Mouse (Mus musculus) erythroblast, embryonic 14.5 days (primary cell): ENCODE data around the gene Wfdc13. TPM values are rescaled to one million over a fixed set of nuclear protein-coding genes. Genes with fewer than 3 reads are reported as not detected.

ENCODE experiments used
- H3K27me3 ChIP-seq: 2 replicates; pipeline ENCODE4 v1.6.1; 2012; ENCODE audit warnings: inconsistent platforms; ENCODE audit not compliant: control insufficient read depth
- H3K36me3 ChIP-seq: 2 replicates; pipeline ENCODE4 v1.6.1; 2012; ENCODE audit warnings: mild to moderate bottlenecking, inconsistent platforms; ENCODE audit not compliant: control insufficient read depth
- H3K4me1 ChIP-seq: 2 replicates; pipeline ENCODE4 v1.6.1; 2012; ENCODE audit warnings: inconsistent platforms; ENCODE audit not compliant: control insufficient read depth
- H3K4me3 ChIP-seq: replicated peaks from 2 replicates; pipeline ENCODE3; 2012; ENCODE audit warnings: moderate library complexity, mild to moderate bottlenecking, inconsistent platforms
- H3K9me3 ChIP-seq: 2 replicates; pipeline ENCODE4 v1.6.1; 2012; ENCODE audit warnings: low read length, inconsistent platforms, mixed read lengths; ENCODE audit not compliant: control insufficient read depth
- GATA1 ChIP-seq: IDR thresholded peaks from 2 replicates; pipeline ENCODE4 v1.6.1; 2012; ENCODE audit warnings: low read length, inconsistent platforms, mixed read lengths
- TAL1 ChIP-seq: IDR thresholded peaks from 3 replicates; pipeline ENCODE4 v1.6.1; 2012; ENCODE audit warnings: low read length, inconsistent platforms, mixed read lengths
- polyA plus RNA-seq: library from polyadenylated mRNA; stranded (reverse); fragments of >175 nt; gene quantifications from 2 replicates; pipeline ENCODE4 v1.2.3, GENCODE M21; 2012

The Wfdc13 gene
- polyA plus RNA-seq, 1 experiment = not detected

GRCm38 (mm10) chr2:164735446-164735845 lies 50.5 kb downstream of the Wfdc13 start:
- Histone ChIP-seq H3K36me3 (no peaks in the 10 kb centered on the region), H3K4me3 (no peak overlapping the region), H3K4me1 (peaks cover 1% of the 10 kb centered on the region), H3K27me3 (peaks cover 43% of the 10 kb centered on the region), H3K9me3 (no peaks in the 10 kb centered on the region)
- TF ChIP-seq TAL1 = no peak
- TF ChIP-seq GATA1 = no peak

Other genes with a start within 250 kb of the Wfdc13 start
- 0.03 TPM in 1 of 2 replicates, not detected in the other for gene Sdc4, start 241.2 kb upstream of the Wfdc13 start, polyA plus RNA-seq
- gene Sys1, start 228.1 kb upstream of the Wfdc13 start, polyA plus RNA-seq = 7.9 and 10.3 TPM in 2 replicates
- gene Gm20458, start 224.1 kb upstream of the Wfdc13 start, polyA plus RNA-seq = not detected in 2 replicates
- gene Trp53tg5, start 211.4 kb upstream of the Wfdc13 start, polyA plus RNA-seq = not detected in 2 replicates
- 0.09 and 0.11 TPM in 2 replicates for gene Dbndd2, start 199.0 kb upstream of the Wfdc13 start, polyA plus RNA-seq
- 12.7 and 13.8 TPM in 2 replicates for gene Pigt, start 187.6 kb upstream of the Wfdc13 start, polyA plus RNA-seq
- gene Wfdc2, start 122.7 kb upstream of the Wfdc13 start, polyA plus RNA-seq = not detected in 2 replicates
- not detected in 2 replicates for gene Spint3, start 111.6 kb upstream of the Wfdc13 start, polyA plus RNA-seq
- not detected in 2 replicates for gene Wfdc6a, start 99.7 kb upstream of the Wfdc13 start, polyA plus RNA-seq
- not detected in 2 replicates for gene Eppin, start 91.5 kb upstream of the Wfdc13 start, polyA plus RNA-seq
- gene Wfdc6b, start 71.6 kb upstream of the Wfdc13 start, polyA plus RNA-seq = not detected in 2 replicates
- not detected in 2 replicates for gene Wfdc8, start 71.5 kb upstream of the Wfdc13 start, polyA plus RNA-seq
- 0.05 TPM in 1 of 2 replicates, not detected in the other for gene Wfdc16, start 46.3 kb upstream of the Wfdc13 start, polyA plus RNA-seq
- gene Wfdc10, start 29.1 kb upstream of the Wfdc13 start, polyA plus RNA-seq = not detected in 2 replicates
- not detected in 2 replicates for gene Wfdc9, start 28.5 kb upstream of the Wfdc13 start, polyA plus RNA-seq
- gene Wfdc11, start 11.0 kb upstream of the Wfdc13 start, polyA plus RNA-seq = not detected in 2 replicates
- not detected in 2 replicates for gene Spint4, start 13.4 kb downstream of the Wfdc13 start, polyA plus RNA-seq
- gene Spint5, start 30.2 kb downstream of the Wfdc13 start, polyA plus RNA-seq = not detected in 2 replicates
- 0.04 and 0.07 TPM in 2 replicates for gene Wfdc3, start 60.8 kb downstream of the Wfdc13 start, polyA plus RNA-seq
- gene Dnttip1, start 60.9 kb downstream of the Wfdc13 start, polyA plus RNA-seq = 16.3 and 17.4 TPM in 2 replicates
- gene Ube2c, start 84.8 kb downstream of the Wfdc13 start, polyA plus RNA-seq = 158 and 179 TPM in 2 replicates
- not detected in 2 replicates for gene Tnnc2, start 94.9 kb downstream of the Wfdc13 start, polyA plus RNA-seq
- 1.5 and 2.4 TPM in 2 replicates for gene Snx21, start 100.7 kb downstream of the Wfdc13 start, polyA plus RNA-seq
- gene Acot8, start 119.8 kb downstream of the Wfdc13 start, polyA plus RNA-seq = 7.0 and 9.2 TPM in 2 replicates
- 0.08 and 0.10 TPM in 2 replicates for gene Zswim3, start 120.0 kb downstream of the Wfdc13 start, polyA plus RNA-seq
- gene Zswim1, start 137.6 kb downstream of the Wfdc13 start, polyA plus RNA-seq = 0.69 and 0.71 TPM in 2 replicates
- not detected in 2 replicates for gene Spata25, start 143.4 kb downstream of the Wfdc13 start, polyA plus RNA-seq
- 6.9 and 7.3 TPM in 2 replicates for gene Ctsa, start 147.8 kb downstream of the Wfdc13 start, polyA plus RNA-seq
- gene Neurl2, start 148.3 kb downstream of the Wfdc13 start, polyA plus RNA-seq = 0.10 and 0.14 TPM in 2 replicates
- 0.32 and 0.70 TPM in 2 replicates for gene Pltp, start 172.6 kb downstream of the Wfdc13 start, polyA plus RNA-seq
- 24.3 and 28.7 TPM in 2 replicates for gene Pcif1, start 194.2 kb downstream of the Wfdc13 start, polyA plus RNA-seq
- gene Zfp335, start 226.7 kb downstream of the Wfdc13 start, polyA plus RNA-seq = 5.2 and 5.8 TPM in 2 replicates